Mouse (Mus musculus) cerebellum, postnatal 14 days (tissue): ENCODE results near the gene Ndufs7.
A peak's percentile ranks its signal among the peaks of the same experiment; 100 is the strongest.
"Not testable (repeated sequence)": the region's sequence is repeated elsewhere in the genome, so short reads cannot be mapped to it uniquely, and the experiment has no call there.

Experiments
- DNase-seq, 2 experiments: peaks; one replicate each; pipeline ENCODE4 v3.0.0; 2021; ENCODE audit warnings: mixed read lengths in 2 of 2

The Ndufs7 gene

GRCm38 (mm10) chr10:80248971-80249640 lies at the start of gene Ndufs7:
Gene Ndufs7 (plus strand): TSS chr10:80249121.
- DNase-seq: peak; percentile 96 to 98

GRCm38 (mm10) chr10:80199440-80200008 lies 49.4 kb upstream of the Ndufs7 start:
- peak; percentile 90 to 92 for DNase-seq

DNA sequence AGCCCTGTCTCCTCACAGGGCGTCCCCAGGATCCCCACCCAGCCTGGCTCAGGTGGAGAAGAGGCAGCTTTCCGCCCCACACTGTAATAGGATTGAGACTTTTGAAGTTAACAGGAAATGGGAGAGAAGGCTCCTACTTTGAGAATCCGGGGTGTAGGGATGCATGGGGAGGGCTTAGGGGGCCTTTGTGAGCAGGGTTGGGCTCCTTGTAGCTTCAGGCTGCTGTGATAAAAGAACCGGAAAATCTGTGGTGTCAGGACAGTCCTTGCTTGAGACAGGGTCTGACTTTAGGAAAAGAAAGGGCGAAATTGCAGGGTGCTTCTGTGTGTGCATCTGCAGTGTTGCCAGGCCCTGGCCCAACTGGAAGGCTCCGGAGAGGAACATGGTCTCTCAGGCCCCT lies 48.4 kb upstream of the Ndufs7 start:
- DNase-seq: no peak

- DNase-seq: no peak
Measured at GRCm38 (mm10) chr10:80204055-80204454, 44.9 kb upstream of the Ndufs7 start.

DNA sequence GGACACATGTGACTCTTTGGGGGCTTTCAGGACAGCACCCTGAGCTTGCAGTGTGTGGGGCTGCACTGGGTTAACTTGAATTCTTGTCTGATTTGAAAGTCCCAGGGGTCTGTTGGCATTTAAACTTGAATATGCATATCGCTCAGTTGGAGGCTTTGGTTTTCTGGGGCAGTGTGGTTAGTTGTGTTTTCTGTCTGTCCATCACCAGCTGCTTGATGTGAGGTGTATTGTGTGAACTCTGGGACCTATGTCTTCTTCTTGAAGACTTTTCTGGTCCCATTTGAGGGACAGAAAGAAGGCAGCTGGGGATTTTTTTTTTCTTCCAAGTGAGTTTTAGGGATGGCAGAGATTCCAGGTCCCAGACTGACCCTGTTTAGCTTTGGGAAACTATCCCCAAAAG lies 41.7 kb upstream of the Ndufs7 start:
- no peak for DNase-seq

- no peak for DNase-seq
Measured at GRCm38 (mm10) chr10:80207676-80208075, 41.2 kb upstream of the Ndufs7 start.

DNA sequence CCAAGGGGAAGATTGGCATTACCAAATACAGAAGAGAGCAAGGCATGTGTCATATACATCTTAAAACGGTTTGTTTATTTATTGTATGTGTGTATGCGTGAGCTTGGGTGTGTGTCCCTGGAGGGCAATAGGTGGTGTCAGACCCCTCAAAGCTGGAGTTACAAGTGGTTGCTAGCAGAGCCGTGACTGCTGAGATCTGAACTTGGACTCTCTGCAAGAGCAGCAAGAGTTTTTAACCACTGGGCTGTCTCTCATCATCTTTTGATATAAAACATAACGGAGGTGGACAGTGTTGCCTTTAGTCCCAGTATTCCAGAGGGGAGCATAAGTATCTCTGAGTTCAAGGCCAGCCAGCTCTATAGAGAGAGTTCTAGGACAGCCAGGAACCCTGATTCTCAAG lies 40.7 kb upstream of the Ndufs7 start:
- DNase-seq: no peak

GRCm38 (mm10) chr10:80208841-80209371 lies 40.0 kb upstream of the Ndufs7 start:
- DNase-seq: peak; percentile 31 to 45

GRCm38 (mm10) chr10:80211547-80212103 lies 37.3 kb upstream of the Ndufs7 start:
- DNase-seq: not testable (repeated sequence)

DNA sequence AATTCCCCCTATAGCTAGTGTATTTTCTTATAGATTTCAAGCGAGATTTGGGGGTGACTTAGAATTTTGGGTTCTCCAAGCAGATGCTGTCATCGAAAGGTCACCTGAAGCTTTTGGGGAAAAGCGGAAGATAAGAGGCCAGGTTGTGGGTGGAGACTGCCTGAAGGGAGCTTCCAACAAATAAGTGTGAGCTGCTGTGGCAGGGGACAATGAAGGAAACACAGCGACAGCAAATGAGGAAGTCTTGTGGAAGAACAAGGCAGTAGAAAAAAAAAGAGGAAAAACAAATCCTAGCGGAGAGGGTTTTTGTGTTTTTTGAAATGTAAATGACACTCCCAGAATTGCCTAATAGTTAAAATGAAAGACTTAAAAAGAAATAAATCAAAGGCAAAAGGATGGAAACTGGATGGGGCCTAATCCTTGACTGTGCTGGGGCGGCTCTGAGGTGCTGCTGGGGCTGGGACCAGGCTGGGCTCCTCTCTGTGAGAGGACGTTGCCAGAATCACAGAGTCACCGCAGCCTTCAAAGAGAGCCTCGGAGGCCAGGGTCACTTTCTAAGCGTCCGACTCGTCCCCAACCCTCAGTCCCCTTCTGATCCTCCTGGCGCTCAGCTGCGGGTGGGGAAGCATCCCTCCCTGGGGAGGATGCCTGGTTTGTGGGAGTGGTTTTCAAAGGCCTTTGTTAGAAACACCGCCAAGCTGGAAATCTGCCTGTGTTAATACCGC lies 33.7 kb upstream of the Ndufs7 start:
- DNase-seq: no peak

DNA sequence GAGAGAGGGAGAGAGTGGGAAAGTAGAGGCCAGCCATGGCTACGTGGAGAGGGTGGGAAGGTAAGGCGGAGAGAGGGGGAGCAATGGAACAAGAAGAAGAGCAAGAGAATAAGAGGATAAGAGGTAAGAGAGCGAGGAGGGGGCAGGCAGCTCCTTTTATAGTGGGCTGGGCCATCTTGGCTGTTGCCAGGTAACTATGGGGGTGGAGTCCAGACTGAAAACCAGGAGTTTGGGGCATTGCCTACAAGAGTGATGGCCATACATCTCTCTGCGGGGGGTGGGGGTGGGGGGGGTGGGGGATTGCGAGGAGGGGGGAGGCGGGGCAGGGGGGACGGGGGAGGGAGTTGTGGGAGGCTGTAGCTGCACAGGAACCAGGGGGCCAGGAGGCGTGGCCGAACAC lies 28.2 kb upstream of the Ndufs7 start:
- no peak for DNase-seq

GRCm38 (mm10) chr10:80223137-80223536 lies 25.8 kb upstream of the Ndufs7 start:
- not testable (repeated sequence) for DNase-seq

DNA sequence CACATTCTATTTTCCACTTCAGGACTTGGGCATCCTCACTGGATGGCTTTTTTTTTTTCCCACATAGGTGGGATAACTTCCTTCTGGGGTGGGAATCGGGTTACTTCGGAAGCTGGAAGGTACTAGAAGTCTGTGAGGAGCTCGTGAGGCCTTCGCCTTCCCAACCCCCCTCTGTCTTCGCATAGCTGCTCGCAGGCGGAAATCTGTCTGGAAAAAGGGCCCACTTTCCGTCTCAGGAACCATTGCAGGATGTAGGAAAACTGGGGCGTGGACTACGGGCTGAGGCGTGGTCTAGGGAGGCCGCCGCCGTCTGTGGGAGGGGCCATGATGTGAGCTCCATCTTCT lies 22.9 kb upstream of the Ndufs7 start:
- no peak for DNase-seq

- DNase-seq: peak; percentile 97 to 98
Measured at GRCm38 (mm10) chr10:80226416-80227165, 22.3 kb upstream of the Ndufs7 start, which contains the start of gene Mum1. Gene Mum1 (plus strand): TSS chr10:80226434.

DNA sequence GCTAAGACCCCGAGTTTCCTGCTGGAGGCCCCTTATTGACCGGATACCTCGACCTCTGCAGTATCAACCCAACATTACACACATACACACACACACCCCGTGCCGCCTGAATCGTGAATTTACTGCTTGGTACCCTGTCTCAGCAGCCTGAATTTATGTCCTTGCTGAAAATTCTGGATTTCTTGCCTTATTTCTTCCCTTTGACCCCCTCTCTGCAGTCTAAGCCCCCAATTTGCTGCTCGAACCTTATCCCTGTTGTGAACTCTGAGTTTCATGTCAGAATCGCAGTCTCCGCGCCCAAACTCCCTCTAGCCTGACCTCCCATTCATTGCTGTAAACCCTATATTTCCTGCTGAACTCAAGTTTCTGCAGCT lies 21.8 kb upstream of the Ndufs7 start:
- no peak for DNase-seq

GRCm38 (mm10) chr10:80227877-80228775 lies 20.8 kb upstream of the Ndufs7 start:
- peak; percentile 61 to 63 for DNase-seq

DNA sequence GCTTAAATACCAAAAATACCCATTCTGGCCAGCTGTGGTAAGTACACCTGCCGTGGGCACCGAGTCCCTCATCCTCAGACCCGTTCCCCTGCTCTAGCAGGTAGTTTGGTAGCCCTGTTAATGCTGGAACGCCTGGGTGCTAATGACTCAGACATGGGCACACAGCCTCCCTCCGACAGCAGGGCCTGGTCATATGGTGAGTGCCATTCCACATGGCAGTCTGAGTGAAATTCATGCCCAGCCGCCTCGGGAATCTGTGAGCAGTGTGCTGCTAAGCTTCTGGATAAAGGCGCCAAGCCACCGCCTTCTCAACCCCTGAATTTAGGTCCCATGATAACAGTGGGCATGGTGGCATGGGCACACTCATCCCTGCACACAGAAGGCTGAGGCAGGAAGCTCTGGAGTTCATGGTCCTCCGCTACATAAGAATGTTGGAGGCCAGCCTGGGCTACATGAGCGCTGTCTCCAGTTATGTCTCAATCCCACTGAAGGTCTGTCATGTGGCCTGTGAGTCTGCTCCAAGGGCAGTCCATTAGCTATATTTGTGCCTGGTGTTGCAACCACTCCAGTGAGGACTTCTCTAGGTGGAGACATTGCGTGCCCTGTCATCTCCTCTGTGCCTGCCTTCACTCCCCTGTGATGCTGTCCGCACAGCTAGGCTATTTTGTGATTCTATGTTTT lies 12.6 kb upstream of the Ndufs7 start:
- DNase-seq: no peak

DNA sequence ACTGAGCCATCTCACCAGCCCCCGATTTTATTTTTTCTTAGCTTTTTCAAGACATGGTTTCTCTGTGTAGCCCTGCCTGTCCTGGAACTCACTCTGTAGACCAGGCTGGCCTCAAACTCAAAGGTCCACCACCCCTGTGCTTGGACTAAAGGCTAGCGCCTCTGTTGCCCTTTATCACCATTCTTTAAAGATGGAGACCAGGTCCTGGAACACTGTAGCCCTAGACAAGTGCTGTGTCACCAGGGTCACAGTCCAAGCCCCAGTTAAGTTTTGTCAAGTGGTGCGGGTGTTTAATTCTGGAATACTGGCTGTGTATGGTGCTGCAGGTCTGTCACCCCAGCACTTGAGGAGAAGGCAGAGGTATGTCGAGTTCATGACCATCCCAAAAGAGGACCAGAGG lies 11.9 kb upstream of the Ndufs7 start:
- DNase-seq: no peak

GRCm38 (mm10) chr10:80238306-80238705 lies 10.6 kb upstream of the Ndufs7 start:
- peak in 1 of 2 experiments; percentile 39 for DNase-seq

GRCm38 (mm10) chr10:80239791-80240190 lies 9.1 kb upstream of the Ndufs7 start:
- DNase-seq: no peak

DNA sequence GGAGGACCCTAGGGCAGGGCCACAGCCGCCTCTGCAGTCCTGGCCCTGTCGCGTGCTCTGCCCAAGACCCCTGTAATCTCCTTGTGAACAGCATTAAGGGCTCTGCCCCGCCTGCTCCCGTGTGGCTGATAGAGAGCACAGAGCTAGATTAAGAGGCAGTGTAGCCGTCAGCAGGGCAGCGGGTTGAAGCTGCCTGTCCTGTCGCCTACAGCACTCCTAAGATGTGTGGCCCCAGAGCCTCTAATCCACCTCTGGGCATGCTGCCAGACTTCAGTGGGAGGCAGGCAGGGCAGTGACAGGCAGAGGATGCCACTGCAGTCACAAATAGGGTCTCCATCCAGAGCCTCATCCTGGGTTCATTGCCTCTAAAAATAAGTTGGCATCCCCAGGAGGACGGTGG lies 6.8 kb upstream of the Ndufs7 start:
- DNase-seq: peak; percentile 71 to 75
